Mouse (Mus musculus): ENCODE measurements around the gene Abcc1.

- TF ChIP-seq CTCF (IDR thresholded peaks at IDR 0.05; ENCODE audit: insufficient read depth, low read depth, low read length) (no peak), POLR2A (IDR thresholded peaks at IDR 0.05; ENCODE audit: insufficient read depth, low read depth, low read length) (no peak)
These were observed 42.1 kb downstream of the Abcc1 start for GRCm38 (mm10) chr16:14403507-14403906.
